Mouse (Mus musculus) kidney, adult 2 months (tissue): Measurements from ENCODE around the gene Cd28. TPM values are rescaled to one million over a fixed set of nuclear protein-coding genes. Genes with fewer than 3 reads are reported as not detected.

Source experiments
- DNase-seq: peaks from one replicate; pipeline ENCODE4 v3.0.0; 2021
- H3K27ac ChIP-seq: fragments of 200-500 bp; 2 replicates; pipeline ENCODE4 v1.5.1; 2012; ENCODE audit warnings: low read depth, low read length, control low read depth, inconsistent platforms; ENCODE audit not compliant: insufficient read depth
- H3K27me3 ChIP-seq: fragments of 200-500 bp; replicated peaks from 2 replicates; pipeline ENCODE4 v1.6.1; 2012; ENCODE audit warnings: mild to moderate bottlenecking, moderate library complexity, low read length, inconsistent platforms; ENCODE audit not compliant: control insufficient read depth, insufficient read depth
- H3K36me3 ChIP-seq: fragments of 200-500 bp; 2 replicates; pipeline ENCODE4 v1.6.1; 2012; ENCODE audit warnings: mild to moderate bottlenecking, moderate library complexity, low read length, inconsistent platforms; ENCODE audit not compliant: control insufficient read depth, insufficient read depth
- H3K4me1 ChIP-seq: fragments of 200-500 bp; 2 replicates; pipeline ENCODE4 v1.6.1; 2011; ENCODE audit warnings: low read length; ENCODE audit not compliant: control insufficient read depth, insufficient read depth
- H3K4me3 ChIP-seq: fragments of 200-500 bp; 2 replicates; pipeline ENCODE4 v1.5.1; 2011; ENCODE audit warnings: mild to moderate bottlenecking, low read depth, low read length, control low read depth; ENCODE audit not compliant: insufficient read depth
- CTCF ChIP-seq: fragments of 200-500 bp; conservative IDR thresholded peaks from 2 replicates; pipeline ENCODE4 v1.5.1; 2011; ENCODE audit warnings: low read depth, mild to moderate bottlenecking, control low read depth, low read length, moderate library complexity, mixed read lengths; ENCODE audit not compliant: insufficient read depth, insufficient read length
- POLR2A ChIP-seq: fragments of 200-500 bp; IDR thresholded peaks from one replicate; pipeline ENCODE4 v1.6.1; 2011; ENCODE audit warnings: low read depth, low read length, control low read depth
- WGBS: fragments of 180-500 bp; shearing (Covaris S2); methylation state at CpG from one replicate; pipeline ENCODE4 v1.1.7; 2018; 5-methylcytosine and 5-hydroxymethylcytosine counted together
- polyA plus RNA-seq: library from polyadenylated mRNA; depleted of rRNA; stranded (reverse); fragments of >200 nt; gene quantifications from 2 replicates; pipeline ENCODE4 v1.2.3, GENCODE M21; 2012

Gene Cd28
- polyA plus RNA-seq, 1 experiment: 0.55 TPM

DNA sequence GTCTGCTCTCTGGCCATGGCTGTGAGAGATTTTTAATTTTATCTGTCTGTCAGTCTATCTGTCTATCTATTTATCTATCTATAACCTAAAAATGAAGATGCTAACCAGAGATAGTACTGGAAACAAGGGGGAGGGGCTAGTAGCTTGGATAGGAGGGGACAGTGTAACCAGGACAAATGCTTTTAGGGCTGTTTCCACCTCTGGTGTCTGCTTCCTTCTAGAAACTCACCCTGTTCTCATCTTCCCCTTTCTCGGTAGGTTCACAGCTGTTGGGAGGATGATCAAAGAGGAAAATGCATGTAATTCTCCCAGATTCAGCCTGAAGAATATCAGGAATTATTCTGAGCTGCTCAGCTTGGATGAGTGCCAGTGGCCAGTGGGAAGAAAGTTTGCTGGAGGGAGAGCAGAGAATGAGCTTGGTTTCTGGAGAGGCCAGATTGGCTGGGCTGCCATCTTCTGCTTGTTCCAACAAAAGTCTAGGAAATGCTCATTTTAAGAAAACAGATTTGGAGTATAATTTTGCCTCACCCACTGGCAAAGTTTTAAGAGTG lies 83.3 kb downstream of the Cd28 start:
- Histone ChIP-seq H3K4me3 (no peak overlapping the region), H3K4me1 (no peaks in the 10 kb centered on the region), H3K27me3 (no peaks in the 10 kb centered on the region), H3K27ac (no peak overlapping the region), H3K36me3 (no peaks in the 10 kb centered on the region)
- 51% methylated on average over 1 of the region's 1 CpGs for WGBS
- no peak for TF ChIP-seq POLR2A
- no peak for TF ChIP-seq CTCF
- DNase-seq: no peak

- WGBS: 93% methylated on average over 4 of the region's 4 CpGs
- no peak overlapping the region for H3K27ac ChIP-seq
- TF ChIP-seq CTCF (no peak), POLR2A (no peak)
- no peaks in the 10 kb centered on the region for H3K36me3 ChIP-seq
- H3K4me1 ChIP-seq: no peaks in the 10 kb centered on the region
- H3K4me3 ChIP-seq: no peak overlapping the region
- no peak for DNase-seq
- H3K27me3 ChIP-seq: no peaks in the 10 kb centered on the region
Observed at GRCm38 (mm10) chr1:60801210-60801671, 84.6 kb downstream of the Cd28 start.

- no peak for DNase-seq
- no peak overlapping the region for H3K4me3 ChIP-seq
- no peaks in the 10 kb centered on the region for H3K36me3 ChIP-seq
- TF ChIP-seq CTCF (no peak), POLR2A (no peak)
- no peak overlapping the region for H3K27ac ChIP-seq
- WGBS: 88% methylated on average over 4 of the region's 4 CpGs
- H3K27me3 ChIP-seq: no peaks in the 10 kb centered on the region
- H3K4me1 ChIP-seq: no peaks in the 10 kb centered on the region
Observed at GRCm38 (mm10) chr1:60803128-60803824, 86.7 kb downstream of the Cd28 start.

GRCm38 (mm10) chr1:60803825-60804696 lies 87.5 kb downstream of the Cd28 start:
- Histone ChIP-seq H3K27ac (no peak overlapping the region), H3K4me1 (no peaks in the 10 kb centered on the region), H3K27me3 (no peaks in the 10 kb centered on the region), H3K36me3 (no peaks in the 10 kb centered on the region), H3K4me3 (no peak overlapping the region)
- DNase-seq: no peak
- no peak for TF ChIP-seq POLR2A
- TF ChIP-seq CTCF: no peak
- WGBS: 84% methylated on average over 6 of the region's 6 CpGs

DNA sequence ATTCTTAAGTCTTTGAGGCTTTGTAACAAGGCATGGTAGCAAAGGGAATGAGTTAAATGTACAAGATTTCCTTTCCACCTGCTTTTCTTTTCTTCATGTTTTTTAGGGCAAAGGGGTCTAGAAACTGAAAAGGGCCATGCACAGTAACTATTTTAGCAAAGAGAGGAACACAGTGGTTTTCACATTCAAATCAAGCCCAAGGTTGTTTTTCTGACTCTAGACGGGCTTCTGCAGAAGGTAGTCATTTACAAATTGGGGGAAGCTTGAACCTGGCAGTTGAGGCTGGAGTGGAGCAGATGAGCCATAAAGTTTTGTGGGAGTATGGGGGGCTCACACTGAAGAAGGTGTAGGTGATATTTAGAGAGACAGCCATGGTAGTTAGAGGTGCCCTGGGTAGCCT lies 88.6 kb downstream of the Cd28 start:
- Histone ChIP-seq H3K4me1 (no peaks in the 10 kb centered on the region), H3K36me3 (no peaks in the 10 kb centered on the region), H3K4me3 (no peak overlapping the region), H3K27me3 (no peaks in the 10 kb centered on the region), H3K27ac (no peak overlapping the region)
- TF ChIP-seq POLR2A: no peak
- TF ChIP-seq CTCF: no peak
- DNase-seq: no peak
- 92% methylated on average over 1 of the region's 1 CpGs for WGBS

DNA sequence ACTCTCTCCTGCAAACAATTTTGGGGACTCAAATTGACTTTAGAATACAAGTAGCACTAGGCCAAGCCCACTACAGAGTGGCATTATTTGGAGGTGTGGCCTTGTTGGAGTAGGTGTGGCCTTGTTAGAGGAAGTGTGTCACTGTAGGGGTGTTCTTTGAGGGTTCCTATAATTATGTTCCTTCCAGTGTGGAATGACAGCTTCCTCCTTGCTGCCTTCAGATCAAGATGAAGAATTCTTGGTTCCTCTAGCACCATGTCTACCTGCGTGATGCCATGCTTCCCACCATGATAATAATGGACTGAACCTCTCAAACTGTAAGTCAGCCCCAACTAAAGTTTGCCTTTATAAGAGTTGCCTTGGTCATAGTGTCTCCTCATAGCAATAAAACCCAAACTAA lies 91.1 kb downstream of the Cd28 start:
- DNase-seq: no peak
- Histone ChIP-seq H3K27me3 (no peaks in the 10 kb centered on the region), H3K27ac (no peak overlapping the region), H3K4me3 (no peak overlapping the region), H3K36me3 (no peaks in the 10 kb centered on the region), H3K4me1 (no peaks in the 10 kb centered on the region)
- no peak for TF ChIP-seq CTCF
- TF ChIP-seq POLR2A: no peak
- whole genome bisulfite sequencing: 95% methylated on average over 1 of the region's 1 CpGs

- Histone ChIP-seq H3K4me3 (no peak overlapping the region), H3K4me1 (no peaks in the 10 kb centered on the region), H3K27me3 (no peaks in the 10 kb centered on the region), H3K27ac (no peak overlapping the region), H3K36me3 (no peaks in the 10 kb centered on the region)
- WGBS: 87% methylated on average over 2 of the region's 2 CpGs
- TF ChIP-seq POLR2A (no peak), CTCF (no peak)
- no peak for DNase-seq
Observed at GRCm38 (mm10) chr1:60808466-60808865, 91.9 kb downstream of the Cd28 start.
